Mouse (Mus musculus) neural tube, embryonic 11.5 days (tissue): ENCODE results near the gene Sypl2. TPM values are rescaled to one million over a fixed set of nuclear protein-coding genes. Genes with fewer than 3 reads are reported as not detected.
"Not testable (repeated sequence)": the region's sequence is repeated elsewhere in the genome, so short reads cannot be mapped to it uniquely, and the experiment has no call there.

ENCODE experiments used
- ATAC-seq: fragments of 200-750 bp; cut with Nextera tagmentation; 2 replicates; pipeline ENCODE4 v1.8.0; 2017; ENCODE audit warnings: moderate number of reproducible peaks, mild to moderate bottlenecking, moderate TSS enrichment, moderate library complexity; ENCODE audit not compliant: insufficient read depth, low FRiP score, low TSS enrichment
- DNase-seq: peaks from one replicate; pipeline ENCODE4 v3.0.0-alpha.2; 2015; ENCODE audit warnings: low spot score
- H3K27ac ChIP-seq: fragments of 300-500 bp; sonication (generic); 2 replicates; pipeline ENCODE4 v1.5.1; 2014; ENCODE audit warnings: low read depth, mild to moderate bottlenecking, low read length
- H3K27me3 ChIP-seq: fragments of 300-500 bp; sonication (generic); 2 replicates; pipeline ENCODE4 v1.6.1; 2014; ENCODE audit warnings: mild to moderate bottlenecking, low read length, mixed read lengths; ENCODE audit not compliant: control insufficient read depth, insufficient read depth
- H3K36me3 ChIP-seq: fragments of 300-500 bp; sonication (generic); 2 replicates; pipeline ENCODE4 v1.6.1; 2014; ENCODE audit warnings: mild to moderate bottlenecking, low read length, moderate library complexity, mixed read lengths; ENCODE audit not compliant: control insufficient read depth, insufficient read depth
- H3K4me1 ChIP-seq: fragments of 300-500 bp; sonication (generic); 2 replicates; pipeline ENCODE4 v1.6.1; 2014; ENCODE audit warnings: low read length, mixed read lengths; ENCODE audit not compliant: control insufficient read depth, insufficient read depth
- H3K4me2 ChIP-seq: fragments of 300-500 bp; sonication (generic); 2 replicates; pipeline ENCODE4 v1.6.1; 2014; ENCODE audit warnings: low read depth, mild to moderate bottlenecking, moderate library complexity
- H3K4me3 ChIP-seq: fragments of 300-500 bp; sonication (generic); 2 replicates; pipeline ENCODE4 v1.5.1; 2014; ENCODE audit warnings: low read depth, low read length
- H3K9ac ChIP-seq: fragments of 300-500 bp; sonication (generic); 2 replicates; pipeline ENCODE4 v1.6.1; 2014; ENCODE audit warnings: mild to moderate bottlenecking, low read length
- H3K9me3 ChIP-seq: fragments of 300-500 bp; sonication (generic); 2 replicates; pipeline ENCODE4 v1.6.1; 2016; ENCODE audit warnings: low read length; ENCODE audit not compliant: control insufficient read depth
- WGBS: fragments of 180-500 bp; shearing (Covaris S2); extraction: QIAGEN DNeasy Blood & Tissue Kit; methylation state at CpG from one replicate; pipeline ENCODE4 v1.1.7; 2014; 5-methylcytosine and 5-hydroxymethylcytosine counted together
- polyA plus RNA-seq: library from polyadenylated mRNA; unstranded; fragments of >200 nt; fragmentation: Nextera tagmentation; extraction: Ambion mirVana; gene quantifications from 2 replicates; pipeline ENCODE4 v1.2.1, GENCODE M21; 2014

Sypl2 gene
- polyA plus RNA-seq = 0.46 and 0.76 TPM in 2 replicates

DNA sequence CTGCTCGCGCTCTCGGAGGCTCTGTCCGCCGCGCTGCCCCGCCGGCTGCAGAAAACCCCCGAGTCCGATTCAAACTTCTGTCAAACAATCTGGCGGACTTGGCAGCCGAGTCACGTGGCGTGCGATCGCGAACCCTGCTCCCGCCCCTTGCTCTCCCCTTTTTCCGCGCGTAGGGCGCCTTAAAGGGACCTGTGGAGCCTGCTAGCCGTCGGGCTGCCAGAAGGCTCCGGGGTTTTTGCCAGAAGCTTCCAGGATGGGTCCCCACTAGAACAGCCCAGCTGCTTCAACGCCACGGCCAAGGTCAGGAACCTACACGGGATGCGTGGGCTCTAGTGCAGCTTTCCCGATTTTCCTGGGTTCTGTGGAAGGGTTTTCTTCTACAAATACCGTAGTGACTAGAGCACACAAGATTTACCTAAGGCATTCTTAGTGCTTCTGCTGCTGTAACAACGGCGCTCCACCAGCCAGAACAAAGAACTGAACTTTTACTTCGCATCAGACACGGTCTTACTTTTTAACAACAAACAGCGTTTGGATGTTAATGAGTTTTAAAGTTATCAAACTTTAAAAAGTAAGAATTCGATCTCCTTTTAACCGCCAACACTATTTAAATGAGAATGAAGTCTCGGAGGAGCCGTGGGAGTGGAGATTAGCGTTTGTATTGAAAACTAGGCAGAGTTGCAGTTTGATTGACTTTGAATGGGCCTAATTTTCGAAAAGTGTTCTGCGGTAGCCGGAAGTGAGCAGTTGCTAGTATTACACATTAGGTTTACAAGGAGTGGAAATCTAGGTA is at the start of gene Sypl2:
Gene Sypl2, minus strand, starts transcription at position 91 of the 793 bp plus-strand sequence.
- DNase-seq (peak; percentile 69), ATAC-seq (0 out of 2 replicates have a peak, but pooled peaks have one; percentile 31)
- no peaks in the 10 kb centered on the region for H3K9me3 ChIP-seq
- H3K36me3 ChIP-seq = no peaks in the 10 kb centered on the region
- H3K27ac ChIP-seq = no peak within 1 kb of the TSS
- peaks cover 36% of the 10 kb centered on the region for H3K27me3 ChIP-seq
- 2% methylated on average over 44 of the region's 44 CpGs for WGBS
- peak within 1 kb of the TSS; percentile 34 for H3K4me3 ChIP-seq
- H3K4me2 ChIP-seq = peak within 1 kb of the TSS; percentile 54
- H3K4me1 ChIP-seq = 0 out of 2 replicates have a peak, but pooled peaks cover 5% of the 10 kb centered on the region
- H3K9ac ChIP-seq = peak within 1 kb of the TSS; percentile 33

DNA sequence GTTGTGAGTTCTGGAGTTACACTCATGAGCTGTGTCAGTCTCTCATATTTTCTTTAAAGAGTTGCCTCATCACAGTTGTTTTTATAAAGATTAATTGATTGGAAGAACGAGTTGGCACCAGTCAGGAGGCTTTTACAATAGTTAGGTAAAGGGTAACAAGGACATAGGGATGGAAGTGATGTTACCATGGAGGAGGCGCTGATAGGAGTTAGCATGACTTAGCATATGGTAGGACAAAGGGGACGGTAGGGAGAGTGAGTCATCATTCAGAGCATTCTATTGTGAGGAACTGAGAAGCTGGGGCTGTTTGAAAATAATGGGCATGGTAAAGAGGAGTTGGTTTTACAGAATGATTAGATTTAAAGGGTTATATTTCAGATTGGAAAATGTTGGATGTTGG is 32.9 kb upstream of the Sypl2 start:
- H3K4me2 ChIP-seq = no peak overlapping the region

DNA sequence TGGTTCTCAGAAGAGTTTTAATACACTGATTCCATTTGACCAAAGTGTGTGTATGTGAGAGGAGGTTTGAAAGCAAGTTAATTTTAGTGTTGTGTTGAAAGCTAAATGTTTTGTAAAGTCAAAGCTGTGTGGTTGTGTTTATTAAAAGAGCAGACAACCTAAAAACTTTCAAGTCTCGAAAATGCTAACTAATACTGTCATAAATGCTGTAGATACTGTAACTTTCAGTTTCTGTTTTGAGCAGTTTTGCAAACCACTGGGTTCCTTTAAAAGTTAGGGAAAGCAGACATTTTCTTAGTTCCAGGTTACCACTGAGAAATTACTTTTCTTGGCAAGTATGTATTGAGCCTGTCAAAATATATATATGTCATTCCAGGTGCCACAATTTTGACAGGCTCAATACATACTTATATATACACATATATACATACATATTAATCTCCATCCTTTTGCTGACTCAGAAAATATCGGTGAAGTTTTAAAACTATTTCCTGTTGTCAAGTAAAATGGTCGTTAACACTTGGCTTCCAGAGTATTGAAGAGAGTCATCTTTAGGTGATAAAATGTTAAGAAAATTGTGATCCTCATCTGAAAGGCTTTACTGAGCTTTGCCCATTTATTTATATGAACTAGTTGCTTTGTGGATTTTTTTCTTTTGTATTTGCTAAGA is 31.5 kb upstream of the Sypl2 start:
- peaks cover 3% of the 10 kb centered on the region; the same call in 1 of the 2 replicates for H3K4me1 ChIP-seq
- peak overlapping the region; percentile 97 for H3K4me3 ChIP-seq
- H3K4me2 ChIP-seq = peak overlapping the region; percentile 65
- no peaks in the 10 kb centered on the region; the same call in 1 of the 2 replicates for H3K36me3 ChIP-seq
- 85% methylated on average over 3 of the region's 3 CpGs for WGBS
- peak overlapping the region; percentile 81 for H3K9ac ChIP-seq
- DNase-seq (no peak), ATAC-seq (no peak)
- H3K27me3 ChIP-seq = no peaks in the 10 kb centered on the region
- H3K9me3 ChIP-seq = no peaks in the 10 kb centered on the region
- no peak overlapping the region for H3K27ac ChIP-seq

More for the DNA sequence above, 32.9 kb upstream of the Sypl2 start:
- Histone ChIP-seq H3K36me3 (peaks cover 2% of the 10 kb centered on the region; the same call in 1 of the 2 replicates), H3K4me1 (peaks cover 3% of the 10 kb centered on the region; the same call in 1 of the 2 replicates), H3K27ac (no peak overlapping the region), H3K9ac (no peak overlapping the region), H3K27me3 (no peaks in the 10 kb centered on the region), H3K9me3 (no peaks in the 10 kb centered on the region), H3K4me3 (no peak overlapping the region)
- DNase-seq = no peak
- WGBS = 60% methylated on average over 3 of the region's 3 CpGs
- no peak for ATAC-seq

DNA sequence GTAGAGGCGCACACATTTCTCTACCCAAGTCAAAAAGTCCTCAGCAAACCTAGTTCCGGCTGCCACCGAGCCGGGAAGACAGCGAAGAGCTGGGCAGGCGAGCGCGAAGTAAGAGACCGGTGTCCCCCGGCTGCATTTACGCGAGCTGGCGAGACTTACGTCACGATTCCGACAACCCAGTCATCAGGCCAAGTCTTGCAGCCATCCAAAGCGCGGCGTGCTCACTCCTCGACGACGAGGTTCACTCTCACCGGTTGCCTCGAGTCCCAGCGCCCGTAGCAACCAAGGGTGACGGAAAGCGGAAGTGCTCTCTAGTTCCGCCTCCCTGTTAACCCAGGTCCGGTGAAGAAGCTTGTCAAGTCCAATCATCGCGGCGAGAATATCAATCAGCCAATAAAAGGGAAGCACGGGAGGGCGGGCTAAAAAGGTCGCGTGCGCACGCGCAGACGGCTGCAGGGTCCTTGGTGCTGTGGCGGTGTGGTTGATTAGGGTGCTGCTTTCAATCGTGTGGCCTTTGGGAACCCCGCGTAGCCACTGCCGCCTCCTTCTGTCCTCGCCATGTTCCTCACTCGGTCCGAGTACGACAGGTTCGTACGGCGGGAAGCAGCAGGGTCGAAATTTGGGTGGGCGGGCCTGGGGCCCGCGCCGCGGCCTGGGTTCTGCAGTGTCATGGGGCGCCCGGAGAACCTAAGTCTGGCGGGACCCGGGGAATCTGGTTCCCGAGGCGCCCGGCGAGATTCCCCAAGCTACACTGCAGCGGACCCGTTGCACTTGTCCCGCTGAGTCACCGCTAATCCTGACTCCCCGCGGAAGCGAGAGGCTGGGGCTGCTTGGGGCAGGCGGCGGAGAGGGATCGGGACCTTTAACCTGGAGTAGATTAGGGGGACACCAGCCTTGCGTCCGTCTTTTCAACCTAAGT is 30.5 kb upstream of the Sypl2 start, which contains the start of gene Psma5:
Gene Psma5, plus strand, starts transcription at position 208 of the 919 bp plus-strand sequence.
- no peaks in the 10 kb centered on the region for H3K27me3 ChIP-seq
- H3K4me2 ChIP-seq = peak within 1 kb of the TSS; percentile 65
- H3K4me3 ChIP-seq = peak within 1 kb of the TSS; percentile 97
- H3K9me3 ChIP-seq = no peaks in the 10 kb centered on the region
- H3K4me1 ChIP-seq = peaks cover 3% of the 10 kb centered on the region; the same call in 1 of the 2 replicates
- DNase-seq (peak; percentile 97), ATAC-seq (peak; percentile 99)
- peak within 1 kb of the TSS; percentile 81 for H3K9ac ChIP-seq
- H3K36me3 ChIP-seq = no peaks in the 10 kb centered on the region
- H3K27ac ChIP-seq = 0 out of 2 replicates have a peak within 1 kb of the TSS, but pooled peaks have one; percentile 39
- under 1% methylated on average over 76 of the region's 79 CpGs for WGBS

DNA sequence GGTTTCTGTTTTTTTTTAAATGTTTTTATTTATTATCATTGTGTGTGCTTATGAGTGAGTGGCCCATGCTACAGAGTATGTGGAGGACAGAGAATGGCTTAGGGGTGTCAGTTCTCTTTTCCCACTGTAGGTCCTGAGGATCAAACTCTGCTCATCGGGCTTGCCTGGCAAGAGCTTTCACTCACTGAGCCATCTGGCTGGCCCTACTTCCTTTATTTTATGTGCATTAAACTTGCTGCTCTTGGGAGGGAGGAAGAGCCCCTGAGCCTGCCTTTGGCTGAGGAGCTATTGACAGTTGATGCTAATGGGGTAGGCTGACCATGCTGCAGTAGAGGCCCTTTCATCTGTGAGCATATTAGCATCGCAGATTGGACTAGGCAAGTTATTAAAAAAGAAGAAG is 20.4 kb upstream of the Sypl2 start:
- H3K4me3 ChIP-seq = no peak overlapping the region
- H3K9me3 ChIP-seq = no peaks in the 10 kb centered on the region
- H3K36me3 ChIP-seq = no peaks in the 10 kb centered on the region
- H3K27ac ChIP-seq = no peak overlapping the region
- no peaks in the 10 kb centered on the region for H3K4me1 ChIP-seq
- no peak overlapping the region for H3K9ac ChIP-seq
- no peaks in the 10 kb centered on the region for H3K27me3 ChIP-seq
- WGBS = 85% methylated on average over 2 of the region's 2 CpGs
- ATAC-seq = no peak
- H3K4me2 ChIP-seq = no peak overlapping the region
- no peak for DNase-seq

DNA sequence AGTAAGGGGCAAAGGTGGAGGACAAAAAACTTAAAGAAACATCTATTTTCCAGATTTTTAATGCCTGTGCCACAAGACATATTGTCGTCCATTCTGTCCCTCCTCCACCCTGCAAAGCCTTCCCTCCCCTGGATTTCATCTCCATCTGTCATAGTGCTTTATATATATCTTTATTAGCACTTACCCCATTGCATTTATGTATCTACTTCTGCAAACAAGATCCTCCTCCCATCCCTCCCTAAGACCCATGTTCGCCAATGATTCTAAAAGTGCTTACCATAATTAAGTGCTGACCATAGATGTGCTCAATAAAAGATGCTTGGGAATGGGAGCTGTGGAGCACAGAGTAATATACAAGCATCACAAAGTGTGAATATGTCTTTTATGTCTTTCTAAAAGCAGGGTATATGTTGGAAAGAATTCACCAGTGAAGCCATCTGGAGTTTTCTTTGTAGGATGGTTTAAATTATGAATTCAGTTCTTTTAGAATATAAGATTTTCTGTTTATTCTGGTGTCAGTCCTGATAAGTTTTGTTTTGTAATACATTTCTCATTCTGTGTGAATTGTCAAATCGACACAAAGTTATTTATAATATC is 14.9 kb upstream of the Sypl2 start:
- no peak overlapping the region for H3K4me3 ChIP-seq
- no peak for ATAC-seq
- H3K9ac ChIP-seq = no peak overlapping the region
- no peaks in the 10 kb centered on the region for H3K9me3 ChIP-seq
- no peak overlapping the region for H3K4me2 ChIP-seq
- no peaks in the 10 kb centered on the region for H3K36me3 ChIP-seq
- H3K27ac ChIP-seq = no peak overlapping the region
- H3K4me1 ChIP-seq = no peaks in the 10 kb centered on the region
- 90% methylated on average over 3 of the region's 3 CpGs for WGBS
- no peaks in the 10 kb centered on the region for H3K27me3 ChIP-seq
- no peak for DNase-seq

DNA sequence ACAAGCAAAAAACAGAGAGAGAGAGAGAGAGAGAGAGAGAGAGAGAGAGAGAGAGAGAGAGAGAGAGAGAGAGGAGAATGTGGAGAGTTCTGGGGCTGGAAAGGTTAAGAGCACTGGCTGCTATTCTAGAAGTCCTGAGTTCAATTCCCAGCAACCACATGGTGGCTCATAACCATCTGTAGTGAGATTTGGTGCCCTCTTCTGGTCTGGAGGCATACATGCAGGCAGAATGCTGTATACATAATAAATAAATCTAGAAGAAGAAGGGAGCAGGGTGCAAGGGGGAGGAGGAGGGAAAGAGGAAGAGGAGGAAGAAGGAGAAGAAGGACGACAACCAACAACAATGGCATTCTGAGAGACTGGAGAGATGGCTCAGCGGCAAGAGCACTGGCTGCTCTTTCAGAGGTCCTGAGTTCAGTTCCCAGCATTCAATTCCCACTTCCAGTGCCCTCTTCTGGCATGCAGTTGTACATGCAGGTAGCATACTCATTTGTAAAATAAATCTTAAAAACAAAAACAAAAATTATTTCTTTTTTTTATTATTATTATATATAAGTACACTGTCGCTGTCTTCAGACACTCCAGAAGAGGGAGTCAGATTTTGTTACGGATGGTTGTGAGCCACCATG is 11.1 kb upstream of the Sypl2 start:
- not testable (repeated sequence) for H3K27me3 ChIP-seq, DNase-seq, H3K9ac ChIP-seq, H3K4me2 ChIP-seq, H3K27ac ChIP-seq, H3K36me3 ChIP-seq, ATAC-seq, H3K4me1 ChIP-seq, H3K4me3 ChIP-seq, H3K9me3 ChIP-seq
- WGBS = 75% methylated on average over 4 of the region's 4 CpGs
